Mouse (Mus musculus) ES-E14 (cell line): ENCODE measurements around the gene Apoa2. TPM values are rescaled to one million over a fixed set of nuclear protein-coding genes. Genes with fewer than 3 reads are reported as not detected.

Source experiments
- DNase-seq: peaks from one replicate; pipeline ENCODE4 v3.0.0-alpha.2; 2013; ENCODE audit warnings: low read depth, low spot score
- H3K27ac ChIP-seq: 2 replicates; pipeline ENCODE4 v1.5.1; 2012; ENCODE audit warnings: low read depth, mild to moderate bottlenecking, low read length, moderate library complexity, mixed read lengths; ENCODE audit not compliant: poor library complexity, insufficient read depth, severe bottlenecking
- H3K36me3 ChIP-seq: 2 replicates; pipeline ENCODE4 v1.6.1; 2012; ENCODE audit warnings: mild to moderate bottlenecking, low read length, moderate library complexity, mixed read lengths; ENCODE audit not compliant: control insufficient read depth, poor library complexity, insufficient read depth, severe bottlenecking
- H3K4me1 ChIP-seq, 2 experiments: fragments of 150-350 bp in 1 of 2; sonication (generic) in 1 of 2; 2 replicates each; pipeline ENCODE4 v1.6.1; 2012; ENCODE audit warnings: low read length in 2 of 2, mild to moderate bottlenecking in 1 of 2, mixed read lengths in 1 of 2; ENCODE audit not compliant: control insufficient read depth in 2 of 2, insufficient read depth in 2 of 2, poor library complexity in 1 of 2
- H3K4me3 ChIP-seq, 2 experiments: fragments of 150-350 bp in 1 of 2; sonication (generic) in 1 of 2; 2 replicates each; pipeline ENCODE4 v1.5.1; 2012; ENCODE audit warnings: low read length in 2 of 2, low read depth in 1 of 2, mild to moderate bottlenecking in 1 of 2, mixed read lengths in 1 of 2; ENCODE audit not compliant: insufficient read depth in 1 of 2, poor library complexity in 1 of 2, severe bottlenecking in 1 of 2
- H3K9ac ChIP-seq: 2 replicates; pipeline ENCODE4 v1.6.1; 2012; ENCODE audit warnings: low read depth, mild to moderate bottlenecking, low read length, mixed read lengths; ENCODE audit not compliant: poor library complexity, insufficient read depth, severe bottlenecking
- H3K9me3 ChIP-seq: fragments of 150-350 bp; sonication (generic); 2 replicates; pipeline ENCODE4 v1.6.1; 2012; ENCODE audit warnings: low read depth, mild to moderate bottlenecking, low read length; ENCODE audit not compliant: control insufficient read depth, insufficient read depth
- CHD2 ChIP-seq: IDR thresholded peaks from 2 replicates; pipeline ENCODE4 v1.6.1; 2014; ENCODE audit warnings: mild to moderate bottlenecking, low read depth, low read length, inconsistent platforms
- HCFC1 ChIP-seq: IDR thresholded peaks from 2 replicates; pipeline ENCODE4 v1.6.1; 2012; ENCODE audit warnings: low read length, inconsistent platforms, borderline replicate concordance; ENCODE audit not compliant: insufficient read depth
- MAFK ChIP-seq: IDR thresholded peaks from 2 replicates; pipeline ENCODE4 v1.6.1; 2014; ENCODE audit warnings: mild to moderate bottlenecking, low read depth, low read length, inconsistent platforms; ENCODE audit not compliant: insufficient read depth
- ZC3H11A ChIP-seq: IDR thresholded peaks from 2 replicates; pipeline ENCODE4 v1.6.1; 2012; ENCODE audit warnings: low read depth, mild to moderate bottlenecking, inconsistent platforms, low read length, borderline replicate concordance
- ZNF384 ChIP-seq: IDR thresholded peaks from 2 replicates; pipeline ENCODE4 v1.6.1; 2012; ENCODE audit warnings: low read depth, low read length, inconsistent platforms
- in situ Hi-C, 2 experiments: fragments of 600-800 bp; cut with MboI; formaldehyde crosslinking; loops; one replicate each; pipeline ENCODE4 v1.15.1; 2025; ENCODE audit warnings: low sequenced_read_pairs in 2 of 2, inconsistent platforms in 1 of 2; ENCODE audit not compliant: unreplicated experiment in 2 of 2
- total RNA-seq: library from RNA; depleted of rRNA; stranded (reverse); fragments of 300-350 nt; gene quantifications from 2 replicates; pipeline ENCODE4 v1.2.3, GENCODE M21; 2012; rRNA removed

The Apoa2 gene
- total RNA-seq = 0.98 and 2.0 TPM in 2 replicates

DNA sequence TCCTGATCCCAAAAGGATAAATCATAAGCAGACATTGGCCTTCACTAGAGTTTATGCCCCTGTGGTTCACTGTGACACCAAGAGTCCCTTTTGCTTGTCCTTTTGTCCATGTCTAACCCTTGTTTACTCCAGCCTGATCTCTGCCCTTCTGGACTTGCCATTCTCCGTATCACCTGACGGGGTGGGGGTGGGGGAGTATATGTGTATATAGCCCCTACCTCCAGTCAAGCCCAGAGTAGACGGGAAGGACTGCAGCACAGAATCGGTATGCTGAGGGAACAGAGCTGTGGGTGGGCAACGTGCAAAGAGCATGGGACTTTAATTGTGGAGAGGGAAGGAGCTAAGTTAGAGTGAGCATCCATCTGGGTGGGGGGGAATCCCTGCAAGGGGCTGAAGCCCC is at the start of gene Apoa2:
Gene Apoa2 (plus strand): TSS at position 198 of the 400 bp plus-strand sequence.
- no peak within 1 kb of the TSS for H3K27ac ChIP-seq
- TF ChIP-seq ZNF384 = no peak
- no peak for TF ChIP-seq HCFC1
- H3K4me1 ChIP-seq = peaks cover 2 to 11% of the 10 kb centered on the region in 2 experiments; a peak in 2 of 4 replicates
- no peaks in the 10 kb centered on the region for H3K9me3 ChIP-seq
- no peak within 1 kb of the TSS for H3K4me3 ChIP-seq
- H3K9ac ChIP-seq = no peak within 1 kb of the TSS
- peaks cover 5% of the 10 kb centered on the region; the same call in 1 of the 2 replicates for H3K36me3 ChIP-seq
- in situ Hi-C loops = loop anchor here in 1 of 2 experiments (25.0 kb wide), 1 partner anchor 338 kb away; the partner anchor contains the start of genes Dusp12 and Gm26620
- DNase-seq = no peak

DNA sequence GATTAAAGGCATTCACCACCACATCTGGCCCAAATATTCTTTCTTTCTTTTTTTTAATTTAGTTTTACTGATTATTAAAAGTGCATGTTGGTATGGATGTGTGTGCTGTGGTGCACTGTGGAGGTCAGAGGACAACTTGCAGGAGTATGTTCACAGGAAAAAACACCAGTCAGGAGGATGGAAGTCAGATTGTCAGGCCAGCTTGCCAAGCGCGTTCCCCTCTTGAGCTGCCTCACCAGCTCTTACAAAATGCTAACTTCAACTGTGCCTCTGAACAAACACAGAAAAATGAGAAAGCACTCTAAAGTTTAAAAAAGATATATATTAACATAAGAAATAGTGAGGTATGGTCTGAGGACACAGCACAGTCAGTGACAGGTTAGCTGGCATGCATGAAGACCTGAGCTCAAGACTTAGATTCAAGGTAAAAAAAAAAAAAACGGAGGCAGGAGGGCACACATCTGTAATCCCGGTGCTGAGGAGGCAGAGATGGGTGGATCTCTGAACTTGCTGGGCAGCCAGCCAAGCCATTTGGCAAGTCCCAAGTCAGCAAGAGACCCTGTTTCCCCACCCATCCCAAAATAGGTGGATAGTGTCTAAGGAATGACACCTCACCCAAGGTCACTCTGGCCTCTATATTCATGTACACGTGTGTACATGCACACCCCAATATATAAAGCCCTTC is 45.2 kb upstream of the Apoa2 start:
- H3K27ac ChIP-seq = no peak overlapping the region
- TF ChIP-seq CHD2 (no peak), HCFC1 (no peak), MAFK (no peak), ZNF384 (no peak), ZC3H11A (no peak)
- no peaks in the 10 kb centered on the region for H3K9me3 ChIP-seq
- H3K4me3 ChIP-seq = no peak overlapping the region
- no peaks in the 10 kb centered on the region for H3K36me3 ChIP-seq
- DNase-seq = no peak
- no peak overlapping the region for H3K9ac ChIP-seq
- no peaks in the 10 kb centered on the region for H3K4me1 ChIP-seq
- in situ Hi-C loops = no loop called here

DNA sequence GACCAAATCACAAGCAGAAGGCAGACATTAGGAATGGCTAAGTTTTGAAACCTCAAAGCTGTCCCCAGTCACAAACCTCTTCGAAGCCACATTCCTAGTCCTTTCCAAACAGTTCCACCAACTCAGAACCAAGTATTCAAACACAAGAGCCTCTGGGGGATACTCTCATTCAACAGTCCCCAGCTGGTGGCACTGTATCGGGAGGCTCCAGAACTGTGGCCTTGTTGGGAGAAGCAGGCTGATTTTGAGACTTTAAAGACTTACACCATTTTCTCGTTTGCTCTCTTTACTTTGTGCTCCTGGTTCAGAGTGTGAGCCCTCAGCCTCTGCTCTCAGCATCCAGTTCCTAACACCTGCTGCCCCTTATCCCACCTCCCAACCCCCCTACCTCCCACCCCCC is 41.8 kb upstream of the Apoa2 start:
- no peak for DNase-seq
- in situ Hi-C loops = no loop called here
- H3K4me3 ChIP-seq = no peak overlapping the region
- H3K4me1 ChIP-seq = peaks cover 0 to 6% of the 10 kb centered on the region in 2 experiments; a peak in 1 of 4 replicates
- no peaks in the 10 kb centered on the region for H3K9me3 ChIP-seq
- no peak overlapping the region for H3K27ac ChIP-seq
- H3K36me3 ChIP-seq = no peaks in the 10 kb centered on the region
- H3K9ac ChIP-seq = no peak overlapping the region
- TF ChIP-seq ZNF384 = no peak
- TF ChIP-seq ZC3H11A = no peak
- no peak for TF ChIP-seq HCFC1
- no peak for TF ChIP-seq CHD2
- no peak for TF ChIP-seq MAFK

DNA sequence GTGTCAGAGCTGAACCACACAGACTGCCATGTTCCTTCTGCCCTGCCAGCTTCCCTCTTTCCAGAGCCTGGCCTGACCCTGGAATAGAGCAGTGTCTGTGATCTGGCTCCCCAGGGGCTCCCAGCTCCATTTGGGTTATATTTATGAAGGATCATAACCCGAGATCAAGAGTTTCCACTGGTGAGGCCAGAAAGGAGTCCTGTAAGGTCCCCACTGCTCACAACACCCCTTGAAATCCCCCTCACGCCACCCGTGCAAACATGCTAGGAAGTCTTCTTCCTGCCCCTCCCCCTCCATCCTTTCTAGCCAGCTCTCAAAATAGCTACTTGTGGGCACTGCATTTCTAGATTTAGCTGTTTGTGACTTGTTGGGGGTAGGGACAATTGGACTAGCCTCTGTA is 41.2 kb upstream of the Apoa2 start:
- no peak overlapping the region for H3K4me3 ChIP-seq
- no peak overlapping the region for H3K27ac ChIP-seq
- no peak overlapping the region for H3K9ac ChIP-seq
- H3K4me1 ChIP-seq = peaks cover 2 to 10% of the 10 kb centered on the region in 2 experiments; a peak in 2 of 4 replicates
- DNase-seq = no peak
- in situ Hi-C loops = no loop called here
- H3K36me3 ChIP-seq = no peaks in the 10 kb centered on the region
- TF ChIP-seq CHD2 = no peak
- no peak for TF ChIP-seq ZC3H11A
- no peak for TF ChIP-seq MAFK
- TF ChIP-seq HCFC1 = no peak
- no peak for TF ChIP-seq ZNF384
- no peaks in the 10 kb centered on the region for H3K9me3 ChIP-seq

DNA sequence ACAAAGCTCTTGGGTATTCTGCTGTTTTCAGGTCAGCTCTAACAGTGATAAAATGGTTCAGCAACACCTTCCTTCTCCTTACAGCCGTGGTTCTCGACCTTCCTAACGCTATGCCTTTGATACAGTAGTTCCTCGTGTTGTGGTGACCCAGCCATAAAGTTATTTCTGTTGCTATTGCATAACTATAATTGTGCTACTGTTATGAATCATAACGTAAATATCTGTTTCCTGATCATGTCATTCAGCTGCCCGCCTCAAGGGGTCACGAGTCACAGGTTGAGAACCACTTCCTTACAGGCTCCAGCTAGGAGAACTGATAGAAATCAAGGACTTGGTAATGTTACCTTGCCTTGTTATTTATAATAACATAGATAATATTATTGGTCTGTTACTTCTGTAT is 40.5 kb upstream of the Apoa2 start:
- Histone ChIP-seq H3K4me1 (peaks cover 5 to 14% of the 10 kb centered on the region in 2 experiments), H3K4me3 (no peak overlapping the region), H3K27ac (no peak overlapping the region), H3K36me3 (no peaks in the 10 kb centered on the region), H3K9ac (no peak overlapping the region), H3K9me3 (no peaks in the 10 kb centered on the region)
- in situ Hi-C loops = no loop called here
- TF ChIP-seq ZC3H11A = no peak
- no peak for TF ChIP-seq HCFC1
- no peak for TF ChIP-seq ZNF384
- TF ChIP-seq MAFK = no peak
- TF ChIP-seq CHD2 = no peak
- DNase-seq = no peak
